Mouse (Mus musculus) lung, adult 18-20 months (tissue): ENCODE data around the gene Kdm4b.
A peak's percentile ranks its signal among the peaks of the same experiment; 100 is the strongest.

Experiments
- DNase-seq, 2 experiments: peaks; one replicate each; pipeline ENCODE4 v3.0.0; 2022; ENCODE audit warnings: mixed read lengths in 2 of 2

Gene Kdm4b

DNA sequence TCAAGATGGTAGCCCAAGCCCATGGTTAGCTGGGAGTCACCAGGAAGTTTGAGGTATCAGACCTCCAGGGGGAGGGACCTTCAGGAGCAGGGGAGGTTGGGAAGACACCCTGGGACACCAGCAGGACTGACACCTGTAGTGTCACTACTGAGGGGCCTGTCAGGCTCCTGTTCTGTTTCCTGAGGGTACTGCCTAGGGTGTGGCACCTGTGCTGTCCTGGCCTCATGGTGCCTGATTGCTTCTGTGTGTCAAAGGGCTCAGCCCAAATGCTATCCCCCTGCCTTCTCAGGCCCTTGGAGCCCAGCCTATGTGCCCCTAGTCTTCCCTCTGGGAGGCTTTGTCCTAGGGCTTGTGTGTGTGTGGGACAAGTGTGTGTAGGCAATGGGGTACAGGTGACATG, 22.7 kb downstream of the Kdm4b start:
- DNase-seq: no peak

DNA sequence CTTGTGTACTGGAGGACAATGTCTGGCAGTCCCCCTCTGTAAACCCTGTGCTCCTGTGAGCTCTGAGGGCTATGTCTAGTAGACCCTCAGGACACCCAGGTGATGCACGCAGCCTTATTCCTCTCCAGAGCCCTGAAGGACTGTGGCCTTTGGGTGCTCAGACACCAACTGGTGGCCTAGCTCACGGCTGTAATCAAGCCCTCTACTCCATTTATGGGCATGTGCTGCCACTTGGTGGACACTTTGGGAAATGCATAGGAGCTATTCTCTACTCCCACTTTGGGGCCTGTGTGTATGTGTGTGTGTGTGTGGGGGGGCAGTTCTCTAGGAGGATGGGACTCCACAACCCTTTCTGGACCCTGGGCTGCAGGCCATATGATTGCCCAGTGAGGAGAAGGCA, 24.8 kb downstream of the Kdm4b start:
- peak; percentile 76 to 77 for DNase-seq

DNA sequence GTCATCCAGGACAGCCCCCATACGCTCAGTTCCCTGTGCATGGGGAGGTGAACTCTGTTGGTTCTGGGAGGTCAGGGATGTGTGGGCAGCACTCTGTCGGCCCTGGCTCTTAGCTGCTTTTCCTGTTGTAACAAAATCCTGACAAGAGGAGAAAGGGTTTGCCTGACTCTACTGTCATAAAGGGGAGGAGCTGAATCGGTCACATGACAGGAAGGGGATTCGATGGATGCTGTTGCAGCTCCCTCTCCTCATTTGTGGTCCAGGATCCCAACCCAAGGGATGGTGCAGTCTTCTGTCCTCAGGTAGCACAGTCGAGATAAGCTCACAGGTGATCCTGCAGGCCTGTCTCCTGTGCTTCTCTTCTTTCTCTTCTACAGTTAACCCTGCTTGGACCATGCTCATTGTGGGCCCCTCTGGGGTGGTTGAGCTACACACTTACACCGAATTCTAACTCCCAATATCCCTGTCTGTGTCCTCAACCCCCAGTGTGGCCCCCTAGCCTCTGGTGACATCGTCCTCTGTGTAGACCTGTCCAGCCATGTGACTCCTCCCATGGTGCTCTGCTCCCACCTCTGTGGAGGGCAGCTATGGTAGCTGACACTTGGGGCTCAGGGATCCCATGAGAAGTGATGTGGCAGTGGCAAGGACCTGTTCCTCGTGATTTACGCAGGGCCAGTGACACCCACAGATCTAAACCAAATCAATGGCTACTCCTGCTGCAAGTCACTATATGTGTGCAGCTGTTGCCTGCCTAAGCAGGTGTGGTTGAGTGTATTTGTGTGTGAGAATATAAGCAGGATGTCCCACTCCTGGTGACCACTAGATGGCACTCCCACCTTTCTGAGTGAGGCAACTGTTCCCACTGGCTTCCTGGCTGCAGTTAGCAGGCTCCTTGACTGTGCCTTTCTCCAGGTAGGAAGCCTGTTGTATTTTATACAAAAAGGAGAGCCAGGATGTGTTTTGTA, 31.3 kb downstream of the Kdm4b start:
- peak; percentile 66 for DNase-seq

DNA sequence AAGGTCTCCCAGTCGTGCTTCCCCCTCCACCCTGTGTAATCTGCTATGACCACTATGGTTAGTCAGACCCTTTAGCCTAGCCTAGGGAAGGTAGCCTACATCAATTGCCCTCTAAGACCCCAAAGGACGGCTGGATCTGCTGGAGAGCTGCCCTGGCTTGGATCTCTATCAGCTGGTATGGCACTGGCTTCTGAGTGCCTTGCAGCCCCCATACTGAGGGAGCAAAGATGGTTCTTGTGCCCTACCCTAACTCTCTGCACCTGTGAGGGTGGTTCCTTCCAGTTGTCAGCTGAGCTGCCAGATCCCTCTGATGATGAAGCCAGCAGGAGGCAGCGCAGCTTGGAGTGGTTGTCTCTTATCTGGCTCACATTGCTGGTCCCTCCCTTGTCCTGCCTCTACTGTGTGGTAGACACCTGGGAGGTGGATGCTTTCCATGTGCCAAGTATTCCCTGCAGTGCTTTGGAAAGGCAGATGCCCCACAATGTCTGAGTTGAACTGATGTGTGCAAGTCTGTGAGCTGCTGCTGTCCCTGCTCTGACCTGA, 33.4 kb downstream of the Kdm4b start:
- no peak for DNase-seq

DNA sequence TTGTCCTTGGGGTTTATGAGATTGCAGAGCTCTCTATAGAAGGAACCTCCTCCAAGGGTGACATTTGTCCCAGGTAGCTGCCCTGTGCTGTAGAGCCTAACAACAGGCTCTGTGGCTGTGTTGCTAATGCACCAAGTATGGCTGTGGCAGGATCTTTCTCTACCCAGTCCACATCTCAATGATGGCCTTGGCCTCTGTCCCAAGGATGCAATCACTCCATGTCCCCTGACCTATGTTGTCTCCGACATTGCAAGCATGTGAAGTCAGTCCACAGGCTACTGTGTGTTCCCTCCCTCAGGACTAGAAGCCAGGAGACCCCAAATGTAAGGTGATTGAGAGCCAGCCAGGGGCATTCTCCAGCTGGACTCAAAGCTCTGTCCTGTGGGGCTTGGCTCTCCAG, 34.0 kb downstream of the Kdm4b start:
- DNase-seq: no peak

DNA sequence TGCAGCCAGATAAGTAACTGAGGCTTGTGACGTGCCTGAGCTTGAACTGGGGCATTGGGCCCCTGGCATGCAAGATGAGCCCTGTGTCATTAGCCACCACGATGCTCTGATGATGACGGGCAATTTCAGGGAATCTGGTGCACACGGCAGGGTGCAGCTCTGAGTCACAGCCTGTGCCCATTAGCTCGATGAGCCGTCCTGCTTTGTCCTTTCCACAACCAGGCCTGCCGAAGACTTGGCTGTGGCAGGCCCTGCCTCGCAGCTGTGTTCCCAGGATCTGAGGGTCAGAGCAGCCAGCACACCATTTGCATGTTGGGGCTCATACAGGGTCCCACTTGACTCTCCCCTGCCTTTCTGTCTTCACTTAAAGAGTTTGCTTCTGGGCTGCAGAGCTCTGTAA, 34.6 kb downstream of the Kdm4b start:
- no peak for DNase-seq

DNA sequence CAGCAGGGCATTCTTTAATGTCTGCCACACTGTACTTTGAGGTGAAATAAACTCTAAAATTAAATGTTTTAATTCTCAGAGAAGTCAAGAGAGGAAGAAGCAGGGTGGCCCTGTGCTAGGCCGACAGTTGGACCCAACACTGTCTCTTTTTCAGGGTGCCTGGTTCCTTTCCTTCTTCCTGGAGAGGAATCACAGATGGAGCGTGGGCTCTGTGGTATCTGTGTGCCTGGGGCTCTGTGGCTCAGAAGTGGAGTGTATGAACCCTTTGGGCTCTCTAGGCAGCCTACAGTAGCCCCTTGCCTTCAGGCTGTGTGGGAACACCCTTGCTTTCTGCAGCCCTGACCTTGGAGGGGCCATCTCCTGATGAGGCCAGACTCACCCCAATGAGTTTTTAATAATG, 35.7 kb downstream of the Kdm4b start:
- no peak for DNase-seq

DNA sequence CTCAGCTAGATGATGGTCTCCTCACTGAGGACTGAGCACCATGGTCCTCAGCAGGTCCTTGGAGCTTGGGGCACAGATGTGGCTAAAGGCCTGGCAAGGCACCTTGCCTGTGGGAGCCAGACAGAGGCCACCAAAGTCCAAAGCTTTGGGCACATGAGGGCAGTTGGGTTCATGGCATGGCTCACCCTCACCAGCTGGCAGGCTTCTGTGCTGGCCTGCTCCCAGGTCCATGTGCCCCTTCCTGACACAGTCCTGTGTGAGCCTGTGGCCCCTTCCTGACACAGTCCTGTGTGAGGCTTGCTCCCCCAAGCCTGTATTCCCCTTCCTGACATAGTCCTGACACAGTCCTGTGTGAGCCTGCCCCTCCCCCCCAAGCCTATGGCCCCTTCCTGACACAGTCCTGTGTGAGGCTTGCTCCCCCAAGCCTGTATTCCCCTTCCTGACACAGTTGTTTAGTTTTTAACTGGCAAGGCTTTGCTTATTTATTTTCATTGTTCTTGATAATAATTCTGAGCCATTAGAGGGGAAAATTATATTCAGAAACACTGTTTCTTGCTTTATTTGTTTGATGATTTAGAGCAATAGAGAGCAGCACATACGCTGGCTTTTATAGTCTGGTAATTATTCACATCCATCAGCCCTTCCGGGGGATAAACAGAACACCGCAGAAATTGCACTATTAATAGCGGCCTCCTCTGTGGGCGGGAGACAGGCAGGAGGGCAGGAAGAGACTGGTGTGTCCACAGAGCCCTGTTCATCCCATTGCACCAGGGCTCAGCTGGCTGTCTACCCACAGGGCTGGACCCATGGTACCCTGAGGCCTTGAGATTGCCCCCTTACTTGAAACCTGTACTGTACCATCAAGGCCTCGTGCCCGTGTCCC, 40.2 kb downstream of the Kdm4b start:
- DNase-seq: no peak

DNA sequence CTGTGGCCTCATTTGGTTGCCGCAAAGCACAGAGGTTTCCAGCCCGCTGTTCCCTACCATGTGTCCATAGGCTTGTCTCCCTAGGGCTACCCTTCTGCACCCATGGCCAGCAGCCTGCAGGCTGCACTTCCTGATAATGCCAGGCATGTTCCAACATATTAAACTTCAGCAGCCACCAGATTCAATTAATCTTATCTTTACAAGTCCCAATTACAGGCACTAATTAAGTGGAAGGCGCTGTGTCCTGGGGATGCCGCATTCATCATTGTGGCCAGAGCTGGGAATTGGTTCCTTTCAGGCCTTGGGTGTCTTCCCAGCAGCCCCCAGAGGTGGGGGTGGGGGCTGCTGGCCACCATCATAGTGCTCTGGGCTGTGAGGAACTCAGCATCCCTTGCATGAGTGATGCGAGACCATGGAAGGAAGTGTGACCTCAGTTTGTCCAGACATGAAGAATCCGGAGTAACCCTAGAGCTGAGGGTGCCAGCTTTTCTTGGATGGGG, 42.5 kb downstream of the Kdm4b start:
- no peak for DNase-seq

DNA sequence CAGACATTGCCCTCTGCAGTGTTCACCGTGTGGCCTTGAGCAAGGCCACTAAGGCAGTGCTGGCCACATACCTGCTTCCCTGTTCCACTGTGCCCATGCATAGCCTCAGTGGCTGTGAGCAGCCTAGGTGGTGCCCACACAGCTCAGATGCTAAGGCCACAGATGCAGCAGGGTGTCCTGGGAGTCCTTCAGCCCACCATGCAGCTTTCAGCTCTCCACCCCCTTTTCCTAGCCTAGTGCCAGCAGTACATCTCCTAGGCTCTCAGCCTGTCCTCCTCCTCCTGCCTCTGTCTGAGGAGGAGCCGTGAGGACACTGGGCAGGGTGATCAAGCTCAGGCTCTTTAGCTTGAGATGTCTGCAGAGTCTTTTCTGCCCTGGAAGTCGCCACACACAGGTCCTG, 44.2 kb downstream of the Kdm4b start:
- no peak for DNase-seq

DNA sequence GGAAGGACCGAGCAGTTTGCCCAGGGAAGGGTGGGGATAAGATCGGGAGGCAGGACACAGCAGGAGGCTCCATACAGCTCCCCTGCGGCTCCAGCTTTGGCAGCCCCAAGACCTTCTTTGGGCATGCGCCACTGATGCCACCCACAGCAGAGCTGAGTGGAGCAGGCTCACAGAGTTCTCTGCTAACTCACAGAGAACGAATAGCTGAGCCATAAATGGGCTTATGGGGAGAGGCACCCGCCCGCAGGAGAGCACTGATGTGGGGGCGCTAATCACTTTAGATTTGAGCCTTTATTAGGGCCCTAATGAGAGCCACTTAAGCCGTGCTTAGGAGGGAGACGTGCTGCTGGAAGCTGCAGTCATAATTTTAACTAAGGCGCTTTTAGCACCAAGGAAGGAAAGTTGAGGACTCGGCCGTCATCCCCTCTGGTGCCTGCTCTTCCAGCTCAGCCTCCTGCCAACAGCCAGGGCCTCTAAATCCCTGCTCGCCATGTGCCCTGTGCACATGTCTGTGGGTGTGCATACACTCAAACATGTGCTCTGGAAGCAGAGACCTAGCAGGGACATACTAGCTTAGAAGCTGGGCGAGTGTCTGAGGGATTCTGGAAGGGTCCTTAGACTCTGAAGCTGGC, 45.3 kb downstream of the Kdm4b start:
- no peak for DNase-seq

DNA sequence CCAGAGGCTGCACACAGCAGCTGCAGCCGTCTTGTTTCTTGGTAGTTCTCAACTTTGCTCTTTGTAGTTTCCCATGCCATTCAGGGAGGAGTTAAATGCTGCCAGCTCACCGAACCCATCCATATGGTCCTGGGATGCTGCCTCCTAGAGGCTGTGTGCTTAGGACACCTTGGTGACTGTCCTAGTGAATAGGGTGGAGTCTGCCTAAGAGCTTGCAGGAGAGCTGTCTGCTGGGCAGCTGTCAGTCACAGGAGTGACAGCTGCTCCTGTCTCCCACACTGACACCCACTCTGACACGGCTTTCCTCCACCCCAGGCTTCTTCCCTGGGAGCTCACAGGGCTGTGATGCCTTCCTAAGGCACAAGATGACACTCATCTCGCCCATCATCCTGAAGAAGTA, 46.2 kb downstream of the Kdm4b start:
- DNase-seq: no peak

DNA sequence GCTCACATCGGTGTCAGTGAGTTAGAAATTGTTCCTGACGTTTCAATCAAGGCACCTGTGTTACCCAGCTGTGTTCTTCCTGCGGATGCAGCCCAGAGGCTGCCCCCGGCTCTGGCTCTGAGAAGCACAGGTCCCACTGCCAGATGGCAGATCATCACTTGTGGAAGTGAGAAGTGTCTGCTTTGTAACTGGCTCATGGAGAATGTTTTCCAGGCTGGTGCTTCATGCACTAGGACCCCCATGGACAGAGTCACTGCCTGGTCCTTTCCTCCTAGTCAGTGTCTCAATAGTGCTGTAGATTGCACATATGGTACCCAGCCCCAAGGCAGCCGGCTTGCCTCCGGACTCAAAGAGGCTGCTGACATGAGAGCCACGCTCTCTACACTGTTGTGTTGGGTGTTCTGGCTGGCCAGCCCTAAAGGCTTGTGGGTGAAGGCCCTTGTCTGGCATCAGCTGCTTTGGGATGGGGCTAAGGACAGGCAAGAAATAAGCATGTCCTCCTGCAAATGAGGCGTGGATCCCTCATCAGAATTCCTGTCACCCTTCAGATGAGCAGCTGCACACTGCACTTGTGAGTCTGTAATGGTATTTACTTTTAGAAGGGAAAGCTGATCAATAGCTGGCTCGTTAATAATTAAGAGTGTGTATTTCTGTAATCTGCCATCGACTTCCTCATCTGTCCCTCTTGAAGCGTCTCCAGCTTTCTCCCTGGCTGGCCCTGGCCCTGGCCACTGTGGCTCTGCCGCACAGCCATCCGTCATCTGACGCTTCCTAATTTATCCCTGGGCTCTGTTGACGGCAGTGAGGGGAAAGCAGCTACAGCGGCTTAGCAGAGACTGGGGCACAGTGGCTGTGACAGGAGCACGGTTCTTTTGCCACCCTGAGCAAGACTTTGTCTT, 47.5 kb downstream of the Kdm4b start:
- no peak for DNase-seq

DNA sequence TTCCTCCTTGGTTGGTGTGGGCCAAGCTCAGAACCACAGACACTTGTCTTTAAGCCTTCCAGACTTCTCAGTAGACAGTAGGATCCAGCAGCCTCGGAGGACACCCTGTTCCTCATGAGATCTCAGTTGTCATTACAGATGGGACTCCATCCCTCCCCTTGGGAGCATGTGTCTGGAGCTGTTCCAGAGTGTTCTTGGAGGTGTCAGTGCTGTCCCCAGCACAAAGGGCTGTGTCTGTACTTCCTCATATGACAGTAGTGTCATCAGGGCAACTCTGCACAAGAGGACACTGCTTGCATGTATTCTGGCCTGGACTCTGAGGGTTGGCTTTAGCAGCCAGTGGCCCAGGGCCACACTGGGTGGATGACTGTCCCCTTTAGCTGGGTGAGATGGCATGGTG, 49.0 kb downstream of the Kdm4b start:
- peak in 1 of 2 experiments; percentile 15 for DNase-seq

DNA sequence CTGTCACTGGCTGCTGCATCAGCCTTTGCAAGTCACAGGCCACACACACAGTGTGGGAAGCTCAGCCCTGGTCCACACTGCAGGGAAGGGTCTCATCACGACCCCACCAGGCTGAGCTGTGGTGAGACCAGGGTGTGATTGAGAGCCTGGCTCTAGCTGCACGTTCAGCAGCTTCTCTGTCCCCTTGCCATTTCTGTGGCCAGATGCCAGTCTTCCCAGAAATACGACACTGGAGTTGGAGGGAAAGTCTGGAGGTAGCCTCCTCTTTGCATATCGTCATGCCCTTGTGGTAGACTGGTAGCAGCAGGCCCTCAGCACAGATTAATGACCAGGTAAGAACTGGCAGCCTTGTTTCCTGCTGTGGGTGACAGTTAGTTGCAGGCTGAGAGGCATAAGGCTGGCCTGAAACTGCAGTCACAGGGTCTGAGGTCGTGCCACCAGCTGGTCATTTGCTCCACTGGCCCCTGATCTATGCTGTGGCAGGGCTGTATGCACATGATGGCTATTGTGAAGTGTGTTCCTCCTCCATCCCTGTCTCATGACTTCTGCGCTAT, 53.5 kb downstream of the Kdm4b start:
- no peak for DNase-seq

DNA sequence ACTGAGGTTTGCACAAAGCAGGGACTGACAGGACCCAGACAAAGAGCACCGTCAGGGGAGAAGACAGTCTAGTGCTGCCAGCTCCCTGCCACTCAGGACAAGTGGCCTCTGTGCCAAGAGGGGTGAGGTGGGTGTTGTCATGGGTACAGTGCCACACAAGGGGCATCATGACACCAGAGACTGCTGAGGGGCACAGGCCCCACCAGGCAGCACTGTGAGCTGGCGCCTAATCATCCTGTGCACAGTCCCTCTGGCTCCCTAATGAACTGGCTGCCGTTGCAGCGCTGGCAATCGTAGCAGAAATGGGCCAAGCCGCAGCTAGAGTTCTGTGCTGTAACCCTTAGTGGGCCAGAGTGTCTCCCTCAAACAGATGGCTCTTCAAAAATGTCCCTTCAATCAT, 54.4 kb downstream of the Kdm4b start:
- no peak for DNase-seq

DNA sequence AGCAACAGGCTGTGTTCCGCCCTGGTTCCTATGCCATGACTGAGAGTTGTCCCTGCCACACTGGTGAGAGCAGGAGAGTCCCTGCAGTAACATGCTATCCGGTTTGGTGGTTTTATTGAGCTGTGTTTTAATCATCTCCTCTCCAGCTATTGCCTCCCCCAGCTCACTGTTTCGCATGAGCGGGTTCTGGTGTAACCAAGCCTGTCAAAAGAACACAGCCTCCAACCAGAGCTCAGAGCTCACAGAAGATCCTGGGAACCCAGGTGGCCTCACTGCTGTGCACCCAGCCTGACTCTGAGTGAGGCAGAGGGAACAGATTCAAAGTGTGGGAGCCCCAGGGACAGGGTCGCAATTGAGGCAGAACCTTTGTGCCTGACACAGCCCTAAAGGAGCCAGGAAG, 55.3 kb downstream of the Kdm4b start:
- no peak for DNase-seq

DNA sequence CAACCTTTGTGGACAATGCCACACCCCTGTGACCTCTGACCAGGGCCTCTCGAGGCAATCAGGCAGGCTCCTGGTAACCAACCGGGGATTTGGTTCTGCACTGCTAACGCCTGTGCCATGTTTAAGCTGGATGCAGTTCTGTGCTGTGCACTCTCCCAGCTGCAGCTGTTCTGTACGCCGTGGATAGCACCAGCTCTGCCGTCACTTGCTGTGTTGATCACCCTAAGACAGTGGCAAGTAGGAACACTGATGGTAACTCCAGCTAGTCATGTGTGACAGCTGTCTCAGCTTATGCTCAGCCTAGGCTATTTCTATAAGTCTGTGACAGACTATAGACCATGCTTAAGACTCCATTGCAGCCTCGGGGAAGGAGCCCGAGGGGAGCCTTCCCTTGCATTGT, 57.1 kb downstream of the Kdm4b start:
- no peak for DNase-seq

DNA sequence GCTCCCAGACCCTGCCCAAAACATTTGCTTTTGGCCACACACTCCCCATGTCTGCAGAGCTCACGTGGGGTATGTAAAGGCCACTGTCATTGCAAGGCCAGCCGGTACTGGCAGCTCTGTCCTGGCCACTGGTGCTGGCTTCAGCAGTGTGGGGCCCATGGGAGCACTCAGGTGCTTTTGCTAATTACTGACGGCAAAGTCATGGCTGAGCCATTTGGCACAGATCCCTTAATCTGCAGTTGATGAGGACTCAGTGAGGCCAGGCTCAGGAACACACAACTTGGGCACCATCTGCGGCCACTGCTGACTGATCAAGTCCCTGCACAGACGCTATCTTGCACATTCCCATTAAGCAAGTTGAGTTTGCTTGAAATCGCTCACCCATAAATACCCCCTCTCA, 59.0 kb downstream of the Kdm4b start:
- DNase-seq: no peak

DNA sequence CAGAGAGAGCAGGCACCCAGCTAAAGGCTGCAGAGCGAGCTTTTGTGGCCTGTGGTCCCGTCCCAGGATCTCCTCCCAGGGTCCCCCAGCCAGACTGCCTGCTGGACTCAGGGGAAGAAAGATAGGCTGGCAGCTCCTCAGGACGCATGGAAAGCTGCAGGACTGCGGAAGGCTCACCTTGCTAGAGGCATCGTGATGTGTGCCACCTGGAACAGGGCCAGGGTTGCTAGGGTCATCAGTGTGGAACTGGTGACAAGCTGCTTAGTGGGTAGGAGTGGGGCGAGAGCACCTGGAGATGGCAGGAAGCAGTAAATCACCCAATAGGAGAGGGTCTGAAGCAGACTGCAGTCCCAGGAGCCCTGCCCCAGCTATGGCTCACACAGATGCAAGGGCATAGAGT, 61.8 kb downstream of the Kdm4b start:
- no peak for DNase-seq

DNA sequence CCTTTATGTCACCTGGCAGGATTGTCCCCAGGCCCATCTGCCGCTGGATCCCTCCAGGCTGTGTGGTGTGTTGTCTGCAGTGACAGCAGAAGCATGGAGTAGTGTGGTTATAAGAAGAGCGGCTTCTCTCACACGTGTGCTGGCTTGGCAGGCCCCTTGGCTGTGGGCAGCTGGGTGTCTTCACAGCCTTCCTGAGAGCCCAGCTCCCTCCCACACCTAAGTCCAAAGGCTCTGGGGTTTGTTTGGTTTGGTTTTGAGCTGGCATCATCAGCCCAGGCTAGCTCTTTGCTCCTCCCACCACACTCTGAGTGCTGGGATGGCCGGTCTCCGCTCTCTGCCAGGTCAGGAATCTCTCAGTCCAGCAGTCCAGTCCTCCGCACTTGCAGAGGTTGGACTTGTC, 67.4 kb downstream of the Kdm4b start:
- DNase-seq: no peak

DNA sequence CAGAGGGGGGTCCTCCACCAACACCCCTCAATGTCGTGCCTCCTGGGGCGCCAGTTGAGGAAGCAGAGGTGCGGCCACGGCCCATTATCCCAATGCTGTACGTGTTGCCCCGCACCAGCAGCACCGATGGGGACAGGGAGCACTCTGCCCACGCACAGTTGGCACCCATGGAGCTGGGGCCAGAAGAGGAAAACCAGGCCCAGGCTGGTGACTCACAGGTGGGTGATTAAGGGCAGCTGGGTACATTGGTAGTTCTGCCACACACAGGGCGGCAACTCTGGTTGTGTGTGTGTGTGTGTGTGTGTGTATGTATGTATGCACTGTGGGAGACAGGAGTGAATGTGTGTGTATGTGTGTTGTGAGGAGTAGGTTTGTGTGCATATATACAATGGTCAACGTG, 68.0 kb downstream of the Kdm4b start:
- DNase-seq: no peak
